ENCODE assay signal across 23 mouse cellular contexts in genomic region chr5:13416960-13417710, GRCm38 (mm10).
DNase-seq lines count a peak whose midpoint lies in the region; ATAC-seq and TF ChIP-seq lines count a peak whose summit lies in the region.
"Had no signal": no experiment of that assay in that cellular context is flagged by ENCODE, and none has a peak within 500 bp of the region (broad histone marks: within the 10 kb centered on the region; RNA-seq: fewer than 3 reads in every experiment).

No protein-coding gene starts in this region.

- peak; percentile 72 for DNase-seq in kidney, postnatal 0 days (ENCODE audit: low spot score)
- DNase-seq in kidney, postnatal 10 days = no peak
- DNase-seq in ES-E14 (ENCODE audit: low read depth, low spot score) (no peak), Patski (ENCODE audit: low read depth, low spot score) (no peak)
- no peak for DNase-seq in layer of hippocampus, adult 9-10 months (ENCODE audit: low spot score)
- DNase-seq in midbrain, embryonic 11.5 days (ENCODE audit: low spot score, missing footprints) = no peak
- DNase-seq in adrenal gland, postnatal 4 days (ENCODE audit: low spot score in 2 of 2) = no peak
- DNase-seq: adrenal gland, adult 8-10 months; adrenal gland, postnatal 36 days; B cell, adult 2 months; cerebellum, adult 11 months; cerebellum, adult 8-10 months; cerebellum, postnatal 14 days; forebrain, postnatal 0 days; gastrocnemius, adult 2 months; gastrocnemius, postnatal 25 days; heart, adult 11 months; heart, postnatal 36 days had no signal

- no peak overlapping the region for H3K9ac ChIP-seq in kidney, postnatal 0 days (ENCODE audit: low read depth, low read length)
- H3K9ac ChIP-seq in ES-E14 (ENCODE audit: insufficient read depth, low read depth, low read length, poor library complexity, severe bottlenecking) = no peak overlapping the region
- H3K9ac ChIP-seq in midbrain, embryonic 11.5 days (ENCODE audit: low read length) = no peak overlapping the region
- H3K9ac ChIP-seq: embryonic facial prominence, embryonic 12.5 days; forebrain, embryonic 12.5 days; forebrain, postnatal 0 days; heart, embryonic 13.5 days; hindbrain, embryonic 15.5 days had no signal

- in situ Hi-C loops in ES-E14 (cut with MboI; ENCODE audit: low sequenced_read_pairs in 2 of 2, unreplicated experiment in 2 of 2) = no loop called here
- in situ Hi-C loops in Patski (cut with MboI; ENCODE audit: low pct_unique_long_range_greater_than_20kb) = loop anchor here (25.0 kb wide), 1 partner anchor 170 kb away; no protein-coding TSS in a partner anchor

- H3K27me3 ChIP-seq in kidney, postnatal 0 days (ENCODE audit: insufficient read depth, low read length) = no peaks in the 10 kb centered on the region
- no peaks in the 10 kb centered on the region for H3K27me3 ChIP-seq in Patski
- peaks cover 2% of the 10 kb centered on the region; the same call in 1 of the 2 replicates for H3K27me3 ChIP-seq in midbrain, embryonic 11.5 days (ENCODE audit: control insufficient read depth, insufficient read depth, low read length)
- H3K27me3 ChIP-seq: embryonic facial prominence, embryonic 12.5 days; forebrain, embryonic 12.5 days; heart, embryonic 13.5 days; hindbrain, embryonic 15.5 days had no signal

- CTCF ChIA-PET in Patski (lab: Charles Lee) = interaction anchor here (0.8 to 2.0 kb wide), 5 partner anchors 9 to 109 kb away, joined by 3 to 6 read pairs (median 3); no protein-coding TSS in a partner anchor

- no peak overlapping the region for H3K4me2 ChIP-seq in kidney, postnatal 0 days (ENCODE audit: low read length)
- no peak overlapping the region for H3K4me2 ChIP-seq in midbrain, embryonic 11.5 days
- H3K4me2 ChIP-seq: embryonic facial prominence, embryonic 12.5 days; forebrain, embryonic 12.5 days; heart, embryonic 13.5 days; hindbrain, embryonic 15.5 days had no signal

- peak; percentile 33; the same call in 1 of the 2 replicates for ATAC-seq in kidney, postnatal 0 days (replicated peaks; ENCODE audit: low FRiP score, low read depth)
- peak; percentile 81 for ATAC-seq in Patski
- no peak for ATAC-seq in midbrain, embryonic 11.5 days (ENCODE audit: low FRiP score)
- ATAC-seq: forebrain, postnatal 0 days had no signal

- no peak overlapping the region for H3K4me3 ChIP-seq in kidney, postnatal 0 days (replicated peaks; ENCODE audit: low read depth, low read length)
- H3K4me3 ChIP-seq in ES-E14 (ENCODE audit: insufficient read depth in 1 of 2, low read depth in 1 of 2, low read length in 2 of 2, poor library complexity in 1 of 2, severe bottlenecking in 1 of 2) = no peak overlapping the region
- H3K4me3 ChIP-seq in embryonic fibroblast, embryonic 13.5 days (ENCODE audit: insufficient read depth, low read length) = no peak overlapping the region
- H3K4me3 ChIP-seq in midbrain, embryonic 11.5 days (ENCODE audit: low read depth, low read length) = no peak overlapping the region
- H3K4me3 ChIP-seq: embryonic facial prominence, embryonic 12.5 days; forebrain, embryonic 12.5 days; gastrocnemius, adult 2 months; heart, embryonic 13.5 days; hindbrain, embryonic 15.5 days had no signal

- 36% methylated on average over 3 of the region's 3 CpGs for WGBS in kidney, postnatal 0 days
- WGBS in midbrain, embryonic 11.5 days = 26% methylated on average over 3 of the region's 3 CpGs

- POLR2A ChIA-PET in Patski (lab: Charles Lee) = interaction anchor here (0.6 kb wide), 1 partner anchor 136 kb away, joined by 4 read pairs; no protein-coding TSS in a partner anchor

- H3K9me3 ChIP-seq in kidney, postnatal 0 days (replicated peaks; ENCODE audit: low read length) = no peaks in the 10 kb centered on the region
- H3K9me3 ChIP-seq in ES-E14 (ENCODE audit: control insufficient read depth, insufficient read depth, low read depth, low read length) = no peaks in the 10 kb centered on the region
- H3K9me3 ChIP-seq in midbrain, embryonic 11.5 days (ENCODE audit: control insufficient read depth, low read length) = no peaks in the 10 kb centered on the region
- H3K9me3 ChIP-seq: embryonic facial prominence, embryonic 12.5 days; forebrain, embryonic 12.5 days; heart, embryonic 13.5 days; hindbrain, embryonic 15.5 days had no signal

- TF ChIP-seq POLR2A in embryonic fibroblast, embryonic 13.5 days (IDR thresholded peaks at IDR 0.05; ENCODE audit: low read depth, low read length) = no peak

- no peak overlapping the region for H3K27ac ChIP-seq in kidney, postnatal 0 days
- no peak overlapping the region for H3K27ac ChIP-seq in ES-E14 (ENCODE audit: insufficient read depth, low read depth, low read length, poor library complexity, severe bottlenecking)
- H3K27ac ChIP-seq in embryonic fibroblast, embryonic 13.5 days (ENCODE audit: insufficient read depth, low read length) = peak overlapping the region; percentile 34; the same call in 1 of the 2 replicates
- H3K27ac ChIP-seq in midbrain, embryonic 11.5 days (ENCODE audit: low read depth, low read length) = no peak overlapping the region
- H3K27ac ChIP-seq: embryonic facial prominence, embryonic 12.5 days; forebrain, embryonic 12.5 days; gastrocnemius, adult 2 months; heart, embryonic 13.5 days; hindbrain, embryonic 15.5 days had no signal

- no peak for TF ChIP-seq CTCF in kidney, postnatal 0 days (IDR thresholded peaks at IDR 0.05; ENCODE audit: low read depth)
- TF ChIP-seq CTCF in Patski (IDR thresholded peaks at IDR 0.05) = no peak
- TF ChIP-seq CTCF in embryonic fibroblast, embryonic 13.5 days (IDR thresholded peaks at IDR 0.05; ENCODE audit: borderline replicate concordance, insufficient read depth, low read length) = no peak

- no peaks in the 10 kb centered on the region for H3K36me3 ChIP-seq in kidney, postnatal 0 days (ENCODE audit: insufficient read depth, low read length)
- H3K36me3 ChIP-seq in ES-E14 (ENCODE audit: control insufficient read depth, insufficient read depth, low read length, poor library complexity, severe bottlenecking) = no peaks in the 10 kb centered on the region
- no peaks in the 10 kb centered on the region for H3K36me3 ChIP-seq in midbrain, embryonic 11.5 days (ENCODE audit: control insufficient read depth, insufficient read depth, low read length)
- H3K36me3 ChIP-seq: embryonic facial prominence, embryonic 12.5 days; forebrain, embryonic 12.5 days; heart, embryonic 13.5 days; hindbrain, embryonic 15.5 days had no signal

- no peaks in the 10 kb centered on the region for H3K4me1 ChIP-seq in kidney, postnatal 0 days (replicated peaks; ENCODE audit: insufficient read depth, low read length)
- no peaks in the 10 kb centered on the region for H3K4me1 ChIP-seq in ES-E14 (ENCODE audit: control insufficient read depth in 2 of 2, insufficient read depth in 2 of 2, low read length in 2 of 2, poor library complexity in 1 of 2)
- H3K4me1 ChIP-seq in embryonic fibroblast, embryonic 13.5 days (ENCODE audit: control insufficient read depth, insufficient read depth, low read length) = peaks cover 6% of the 10 kb centered on the region
- 0 out of 2 replicates have a peak, but pooled peaks cover 2% of the 10 kb centered on the region for H3K4me1 ChIP-seq in midbrain, embryonic 11.5 days (ENCODE audit: control insufficient read depth, insufficient read depth, low read length)
- H3K4me1 ChIP-seq: embryonic facial prominence, embryonic 12.5 days; forebrain, embryonic 12.5 days; hindbrain, embryonic 15.5 days had no signal

TF ChIP-seq in ES-E14, 5 proteins besides CTCF, POLR2A, EP300 and RAD21:
- TF ChIP-seq MAFK (IDR thresholded peaks at IDR 0.05; ENCODE audit: insufficient read depth, low read depth, low read length) (0 out of 2 replicates have a peak, but pooled peaks have one; percentile 43), HCFC1 (IDR thresholded peaks at IDR 0.05; ENCODE audit: borderline replicate concordance, insufficient read depth, low read length) (no peak)
